Comparison of ENCODE assay signal across 8 mouse cellular contexts in the genomic region with DNA sequence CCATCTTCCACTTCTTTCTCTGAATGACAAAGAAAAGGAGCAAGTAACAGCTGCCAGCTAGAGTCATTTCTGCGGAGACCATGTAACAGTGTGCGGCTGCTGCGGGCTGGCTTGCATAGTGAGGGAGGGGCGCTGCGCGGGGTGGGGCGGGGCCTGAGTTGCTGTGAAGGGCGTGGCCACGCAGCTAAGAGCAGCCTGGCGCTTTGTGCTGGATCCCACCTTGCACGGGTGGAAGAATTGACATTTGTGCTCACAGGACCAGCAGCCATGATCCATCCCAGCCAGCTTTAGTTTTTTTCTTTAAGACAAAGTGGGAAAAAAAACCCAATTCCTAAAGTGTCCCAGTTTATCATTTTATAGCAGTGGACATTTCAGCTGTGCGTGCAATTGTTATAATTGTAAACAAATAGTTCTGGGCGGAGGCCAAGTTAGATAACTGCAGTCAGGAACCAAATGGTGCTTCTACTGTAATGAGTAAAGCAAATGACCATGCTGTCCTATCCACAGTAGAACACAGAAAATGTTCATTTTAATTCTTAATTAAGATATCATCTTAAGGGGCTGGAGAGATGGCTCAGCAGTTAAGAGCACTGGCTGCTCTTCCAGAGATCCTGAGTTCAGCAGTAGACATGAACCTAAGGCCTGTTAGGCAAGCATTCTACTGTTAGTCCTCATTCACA. TPM values are rescaled to one million over a fixed set of nuclear protein-coding genes. Genes with fewer than 3 reads are reported as not detected.
DNase-seq lines count a peak whose midpoint lies in the region; ATAC-seq and TF ChIP-seq lines count a peak whose summit lies in the region.

No protein-coding gene starts in this region.

- TF ChIP-seq POLR2A in cerebellum, adult 2 months (IDR thresholded peaks at IDR 0.05; ENCODE audit: borderline replicate concordance, insufficient read depth, low read length): no peak

- H3K36me3 ChIP-seq in forebrain, postnatal 0 days (ENCODE audit: insufficient read depth): no peaks in the 10 kb centered on the region
- H3K36me3 ChIP-seq in hindbrain, embryonic 16.5 days (ENCODE audit: control insufficient read depth, insufficient read depth, low read length): no peaks in the 10 kb centered on the region
- no peaks in the 10 kb centered on the region for H3K36me3 ChIP-seq in liver, embryonic 16.5 days (ENCODE audit: control insufficient read depth, insufficient read depth)
- H3K36me3 ChIP-seq in neural tube, embryonic 12.5 days: no peaks in the 10 kb centered on the region; the same call in 1 of the 2 replicates

- H3K4me1 ChIP-seq in cerebellum, adult 2 months (ENCODE audit: control insufficient read depth, insufficient read depth, low read length): no peaks in the 10 kb centered on the region
- H3K4me1 ChIP-seq in forebrain, postnatal 0 days (ENCODE audit: insufficient read depth): no peaks in the 10 kb centered on the region
- H3K4me1 ChIP-seq in hindbrain, embryonic 16.5 days (ENCODE audit: control insufficient read depth, insufficient read depth, low read depth, low read length): peaks cover 8% of the 10 kb centered on the region
- peaks cover 29% of the 10 kb centered on the region for H3K4me1 ChIP-seq in liver, embryonic 16.5 days (ENCODE audit: control insufficient read depth, low read depth, low read length)
- H3K4me1 ChIP-seq in neural tube, embryonic 12.5 days: peaks cover 7% of the 10 kb centered on the region; the same call in 1 of the 2 replicates

- H3K4me3 ChIP-seq in cerebellum, adult 2 months (replicated peaks; ENCODE audit: insufficient read depth, low read depth, low read length): peak overlapping the region; percentile 53
- peak overlapping the region; percentile 28 for H3K4me3 ChIP-seq in forebrain, postnatal 0 days (ENCODE audit: low read depth, low read length)
- H3K4me3 ChIP-seq in hindbrain, embryonic 16.5 days (ENCODE audit: low read length): peak overlapping the region; percentile 30
- H3K4me3 ChIP-seq in liver, embryonic 16.5 days (ENCODE audit: low read depth, low read length): peak overlapping the region; percentile 42
- 0 out of 2 replicates have a peak overlapping the region, but pooled peaks have one; percentile 1 for H3K4me3 ChIP-seq in neural tube, embryonic 12.5 days

- peak overlapping the region; percentile 52 for H3K4me2 ChIP-seq in forebrain, postnatal 0 days (ENCODE audit: low read depth)
- H3K4me2 ChIP-seq in hindbrain, embryonic 16.5 days (ENCODE audit: low read length): peak overlapping the region; percentile 60
- peak overlapping the region; percentile 60 for H3K4me2 ChIP-seq in liver, embryonic 16.5 days (ENCODE audit: low read depth, low read length)
- peak overlapping the region; percentile 41 for H3K4me2 ChIP-seq in neural tube, embryonic 12.5 days (replicated peaks)

- peak; percentile 27 for DNase-seq in right cerebral cortex, postnatal 14 days
- DNase-seq in right cerebral cortex, adult 2 months (ENCODE audit: low spot score in 2 of 2): no peak
- peak; percentile 53 to 56 for DNase-seq in cerebellum, adult 2 months
- DNase-seq in forebrain, postnatal 0 days: peak; percentile 78
- no peak for DNase-seq in frontal cortex, postnatal 36 days (ENCODE audit: low spot score in 2 of 2)

- ATAC-seq in forebrain, postnatal 0 days: peak; percentile 97
- ATAC-seq in hindbrain, embryonic 16.5 days: peak; percentile 98
- ATAC-seq in liver, embryonic 16.5 days (ENCODE audit: low read depth): peak; percentile 85
- ATAC-seq in neural tube, embryonic 12.5 days (ENCODE audit: low FRiP score, low read depth): peak; percentile 99

- H3K9me3 ChIP-seq in forebrain, postnatal 0 days (ENCODE audit: low read length): no peaks in the 10 kb centered on the region
- H3K9me3 ChIP-seq in hindbrain, embryonic 16.5 days (ENCODE audit: control insufficient read depth, low read length): no peaks in the 10 kb centered on the region
- H3K9me3 ChIP-seq in liver, embryonic 16.5 days (replicated peaks; ENCODE audit: control insufficient read depth, low read length): no peaks in the 10 kb centered on the region
- peaks cover 6% of the 10 kb centered on the region; the same call in 1 of the 2 replicates for H3K9me3 ChIP-seq in neural tube, embryonic 12.5 days

- TF ChIP-seq CTCF in cerebellum, adult 2 months (IDR thresholded peaks at IDR 0.05; ENCODE audit: borderline replicate concordance, insufficient read depth, low read depth, low read length): no peak
- no peak for TF ChIP-seq CTCF in forebrain, postnatal 0 days (IDR thresholded peaks at IDR 0.05; ENCODE audit: low read depth)

- no peak overlapping the region for H3K27ac ChIP-seq in cerebellum, adult 2 months (ENCODE audit: insufficient read depth, low read length)
- no peak overlapping the region for H3K27ac ChIP-seq in forebrain, postnatal 0 days (ENCODE audit: low read depth, low read length)
- H3K27ac ChIP-seq in hindbrain, embryonic 16.5 days (ENCODE audit: low read depth, low read length): peak overlapping the region; percentile 36
- H3K27ac ChIP-seq in liver, embryonic 16.5 days (ENCODE audit: low read length): no peak overlapping the region
- no peak overlapping the region for H3K27ac ChIP-seq in neural tube, embryonic 12.5 days

- H3K27me3 ChIP-seq in cerebellum, adult 2 months (ENCODE audit: control insufficient read depth, insufficient read depth, low read length): no peaks in the 10 kb centered on the region
- no peaks in the 10 kb centered on the region for H3K27me3 ChIP-seq in forebrain, postnatal 0 days (ENCODE audit: insufficient read depth, low read length)
- H3K27me3 ChIP-seq in hindbrain, embryonic 16.5 days (replicated peaks; ENCODE audit: control insufficient read depth, insufficient read depth, low read length): no peaks in the 10 kb centered on the region
- H3K27me3 ChIP-seq in liver, embryonic 16.5 days (ENCODE audit: control insufficient read depth, insufficient read depth, low read depth, low read length): no peaks in the 10 kb centered on the region
- no peaks in the 10 kb centered on the region for H3K27me3 ChIP-seq in neural tube, embryonic 12.5 days (replicated peaks)

- peak overlapping the region; percentile 33 for H3K9ac ChIP-seq in forebrain, postnatal 0 days
- H3K9ac ChIP-seq in hindbrain, embryonic 16.5 days (ENCODE audit: low read depth, low read length): peak overlapping the region; percentile 48
- no peak overlapping the region for H3K9ac ChIP-seq in liver, embryonic 16.5 days (ENCODE audit: low read depth, low read length)
- H3K9ac ChIP-seq in neural tube, embryonic 12.5 days: no peak overlapping the region; the same call in 1 of the 2 replicates

- WGBS in cerebellum, adult 2 months: 3% methylated on average over 13 of the region's 13 CpGs
- 4% methylated on average over 13 of the region's 13 CpGs for WGBS in forebrain, postnatal 0 days
- WGBS in hindbrain, embryonic 16.5 days: 7% methylated on average over 13 of the region's 13 CpGs
- WGBS in liver, embryonic 16.5 days (ENCODE audit: insufficient replicate concordance): 4% methylated on average over 13 of the region's 13 CpGs
- WGBS in neural tube, embryonic 12.5 days: 10% methylated on average over 13 of the region's 13 CpGs

RNA-seq across cellular contexts. Expression of gene Sertad2, which starts 18.4 kb away (rescaled TPM):
- 15.5 and 15.9 TPM in 2 replicates for polyA plus RNA-seq in cerebellum, adult 2 months (2012; rRNA removed)
- total RNA-seq in forebrain, postnatal 0 days (2014; rRNA removed): 14.8 and 17.7 TPM in 2 replicates
- polyA plus RNA-seq in forebrain, postnatal 0 days (2015; fragmentation: Nextera tagmentation; extraction: Ambion mirVana): 29.8 and 38.3 TPM in 2 replicates
- polyA plus RNA-seq in hindbrain, embryonic 16.5 days (2015; fragmentation: Nextera tagmentation; extraction: Ambion mirVana): 27.6 and 29.1 TPM in 2 replicates
- polyA plus RNA-seq in liver, embryonic 16.5 days (2015; fragmentation: Nextera tagmentation; extraction: Ambion mirVana): 27.8 and 34.9 TPM in 2 replicates
- polyA plus RNA-seq in neural tube, embryonic 12.5 days (2016; fragmentation: Nextera tagmentation; extraction: Ambion mirVana): 35.4 and 35.7 TPM in 2 replicates

Comparison
In these comparisons a context has a peak if more than half of its experiments do, and no peak if none do; other contexts are left out.
1. DNase-seq: peak in right cerebral cortex, postnatal 14 days (single experiment), cerebellum, adult 2 months (2 of 2) and forebrain, postnatal 0 days (single experiment); none in right cerebral cortex, adult 2 months (0 of 2) and frontal cortex, postnatal 36 days (0 of 2).
2. H3K4me3 ChIP-seq: peak in every context shown above with its lines; median percentile 53 in cerebellum, adult 2 months; 42 in liver, embryonic 16.5 days; 30 in hindbrain, embryonic 16.5 days; 28 in forebrain, postnatal 0 days; 1 in neural tube, embryonic 12.5 days.
3. H3K9ac ChIP-seq: peak in forebrain, postnatal 0 days (single experiment) and hindbrain, embryonic 16.5 days (single experiment); none in liver, embryonic 16.5 days (single experiment) and neural tube, embryonic 12.5 days (single experiment).
4. Peak in every context shown above with its lines, with median percentiles within 50 percentile points of each other: ATAC-seq and H3K4me2 ChIP-seq.